ENCODE assay signal across 8 mouse cellular contexts in the genomic region with DNA sequence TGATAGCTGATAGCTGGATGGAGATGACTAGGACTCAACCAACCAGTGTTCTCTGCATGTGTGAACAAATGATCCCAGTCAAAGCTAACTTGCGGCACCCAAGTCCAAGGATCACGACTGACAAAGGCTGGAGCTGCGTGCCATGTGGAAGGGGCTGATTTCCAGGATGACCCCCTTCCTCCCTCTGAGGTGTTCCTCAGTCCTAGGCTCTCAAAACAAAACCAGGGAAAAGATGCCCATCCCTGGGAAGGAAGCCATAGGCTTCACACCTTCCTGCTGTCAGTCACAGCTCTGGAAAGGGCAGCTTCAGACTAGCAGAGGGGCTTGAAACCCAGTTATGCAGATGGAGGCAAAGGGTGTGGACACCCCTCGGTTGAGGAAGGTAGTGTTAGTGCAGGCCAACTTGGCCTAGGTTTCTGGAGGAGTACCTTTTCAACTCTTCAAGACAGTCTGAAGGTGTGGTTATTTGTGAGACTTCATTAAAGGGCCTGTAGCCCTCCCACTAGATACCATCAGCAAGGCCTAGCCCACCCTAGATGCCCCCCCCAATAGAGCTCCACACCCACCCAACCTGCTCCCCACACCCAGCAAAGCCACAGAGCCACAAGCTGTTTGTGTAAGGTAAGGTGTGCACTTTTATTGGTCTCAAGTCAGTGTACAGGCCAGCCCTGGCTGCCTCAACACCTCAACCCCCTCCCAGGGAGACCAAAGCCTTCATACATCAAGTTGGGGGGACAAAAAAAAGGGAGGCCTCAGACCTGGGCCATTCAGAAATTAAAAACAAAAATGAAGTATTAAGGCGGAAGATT. TPM values are rescaled to one million over a fixed set of nuclear protein-coding genes. Genes with fewer than 3 reads are reported as not detected.
DNase-seq lines count a peak whose midpoint lies in the region; ATAC-seq and TF ChIP-seq lines count a peak whose summit lies in the region.

No protein-coding gene starts in this region.

- no peak for ATAC-seq in kidney, embryonic 16.5 days (ENCODE audit: low FRiP score, low TSS enrichment)
- no peak for ATAC-seq in hindbrain, embryonic 12.5 days (ENCODE audit: low FRiP score)

- H3K9me3 ChIP-seq in kidney, embryonic 16.5 days (ENCODE audit: low read length) = no peaks in the 10 kb centered on the region
- no peaks in the 10 kb centered on the region for H3K9me3 ChIP-seq in hindbrain, embryonic 12.5 days (replicated peaks)

- peak overlapping the region; percentile 66 for H3K4me2 ChIP-seq in kidney, embryonic 16.5 days (replicated peaks; ENCODE audit: low read depth, low read length)
- peak overlapping the region; percentile 30 for H3K4me2 ChIP-seq in hindbrain, embryonic 12.5 days (replicated peaks)
- H3K4me2 ChIP-seq in myocyte (ENCODE audit: low read depth) = peak overlapping the region; percentile 79

- TF ChIP-seq POLR2A in bone marrow macrophage, adult 2 months (IDR thresholded peaks at IDR 0.05; ENCODE audit: borderline replicate concordance, low read depth, low read length) = no peak
- peak; percentile 73 for TF ChIP-seq POLR2A in myocyte (IDR thresholded peaks at IDR 0.05; ENCODE audit: insufficient read length, low read depth)

- H3K4me3 ChIP-seq in kidney, embryonic 16.5 days (ENCODE audit: low read length) = peak overlapping the region; percentile 17; the same call in 1 of the 2 replicates
- peak overlapping the region; percentile 25; the same call in 1 of the 2 replicates for H3K4me3 ChIP-seq in bone marrow macrophage, adult 2 months (ENCODE audit: insufficient read depth, low read length)
- H3K4me3 ChIP-seq in hindbrain, embryonic 12.5 days = no peak overlapping the region
- peak overlapping the region; percentile 97 for H3K4me3 ChIP-seq in myocyte

- no peaks in the 10 kb centered on the region for H3K27me3 ChIP-seq in kidney, embryonic 16.5 days (ENCODE audit: insufficient read depth, low read length)
- no peaks in the 10 kb centered on the region for H3K27me3 ChIP-seq in hindbrain, embryonic 12.5 days
- no peaks in the 10 kb centered on the region for H3K27me3 ChIP-seq in myocyte (ENCODE audit: control insufficient read depth, insufficient read depth, insufficient read length)

- TF ChIP-seq CTCF in bone marrow macrophage, adult 2 months (IDR thresholded peaks at IDR 0.05; ENCODE audit: low read depth, low read length) = no peak

- peak overlapping the region; percentile 44 for H3K27ac ChIP-seq in kidney, embryonic 16.5 days (ENCODE audit: low read length)
- H3K27ac ChIP-seq in bone marrow macrophage, adult 2 months (ENCODE audit: insufficient read depth, low read depth, low read length) = no peak overlapping the region
- peak overlapping the region; percentile 71 for H3K27ac ChIP-seq in hindbrain, embryonic 12.5 days

- H3K4me1 ChIP-seq in kidney, embryonic 16.5 days (ENCODE audit: insufficient read depth, low read length) = peaks cover 29% of the 10 kb centered on the region
- H3K4me1 ChIP-seq in bone marrow macrophage, adult 2 months (ENCODE audit: control insufficient read depth, insufficient read depth, low read length) = peaks cover 5% of the 10 kb centered on the region
- peaks cover 34% of the 10 kb centered on the region for H3K4me1 ChIP-seq in hindbrain, embryonic 12.5 days

- H3K36me3 ChIP-seq in kidney, embryonic 16.5 days (ENCODE audit: insufficient read depth, low read length) = peaks cover 47% of the 10 kb centered on the region
- peaks cover 62% of the 10 kb centered on the region for H3K36me3 ChIP-seq in hindbrain, embryonic 12.5 days
- peaks cover 46% of the 10 kb centered on the region for H3K36me3 ChIP-seq in myocyte (ENCODE audit: control insufficient read depth, insufficient read depth)

- H3K9ac ChIP-seq in kidney, embryonic 16.5 days (replicated peaks; ENCODE audit: low read length) = peak overlapping the region; percentile 8; the same call in 1 of the 2 replicates
- H3K9ac ChIP-seq in hindbrain, embryonic 12.5 days = peak overlapping the region; percentile 20

- no peak for DNase-seq in kidney, postnatal 10 days
- DNase-seq in testis, postnatal 10 days (ENCODE audit: low spot score) = no peak
- DNase-seq in spleen, adult 18-20 months = no peak
- no peak for DNase-seq in adrenal gland, postnatal 4 days (ENCODE audit: low spot score in 2 of 2)

- peaks cover 39% of the 10 kb centered on the region for H3K79me2 ChIP-seq in myocyte (ENCODE audit: control insufficient read depth, insufficient read depth)

- H3ac ChIP-seq in myocyte (ENCODE audit: control insufficient read depth, insufficient read length) = no peak overlapping the region

- WGBS in kidney, embryonic 16.5 days = 57% methylated on average over 5 of the region's 5 CpGs
- 67% methylated on average over 5 of the region's 5 CpGs for WGBS in hindbrain, embryonic 12.5 days

TF ChIP-seq in myocyte, 11 proteins besides CTCF, POLR2A, EP300 and RAD21:
- TF ChIP-seq E2F4 (IDR thresholded peaks at IDR 0.05; ENCODE audit: insufficient read depth) (no peak), POLR2AphosphoS2 (IDR thresholded peaks at IDR 0.05; ENCODE audit: insufficient read length, low read depth) (peak; percentile 92)

RNA-seq across cellular contexts. Expression of gene Actb, which starts 3.8 kb away (rescaled TPM):
- polyA plus RNA-seq in kidney, embryonic 16.5 days (2015; fragmentation: Nextera tagmentation; extraction: Ambion mirVana) = 12,646 and 13,929 TPM in 2 replicates
- 8,885 and 10,895 TPM in 2 replicates for polyA plus RNA-seq in bone marrow macrophage, adult 2 months (2012; ENCODE audit: insufficient read depth, insufficient read length, missing spikeins)
- 14,392 and 16,600 TPM in 2 replicates for polyA plus RNA-seq in hindbrain, embryonic 12.5 days (2016; fragmentation: Nextera tagmentation; extraction: Ambion mirVana)
- 2,198 TPM for polyA plus RNA-seq in myocyte (2012; fragmentation: generic; extraction: Trizol)
- 1,000 to 10,000 TPM; 3,089 to 3,273 TPM for total RNA-seq in adrenal gland, postnatal 4 days (2021)

RNA-seq across cellular contexts. Expression of gene Fbxl18, which starts 7.5 kb away (rescaled TPM):
- polyA plus RNA-seq in kidney, embryonic 16.5 days (2015; fragmentation: Nextera tagmentation; extraction: Ambion mirVana) = 14.0 and 17.2 TPM in 2 replicates
- polyA plus RNA-seq in bone marrow macrophage, adult 2 months (2012; ENCODE audit: insufficient read depth, insufficient read length, missing spikeins) = 9.0 and 12.5 TPM in 2 replicates
- polyA plus RNA-seq in hindbrain, embryonic 12.5 days (2016; fragmentation: Nextera tagmentation; extraction: Ambion mirVana) = 24.6 and 26.9 TPM in 2 replicates
- 7.6 TPM for polyA plus RNA-seq in myocyte (2012; fragmentation: generic; extraction: Trizol)
- 10 to 100 TPM; 18.3 to 20.9 TPM for total RNA-seq in adrenal gland, postnatal 4 days (2021)

RNA-seq across cellular contexts. Expression of gene Fscn1, which starts 57.4 kb away (rescaled TPM):
- polyA plus RNA-seq in kidney, embryonic 16.5 days (2015; fragmentation: Nextera tagmentation; extraction: Ambion mirVana) = 302 and 349 TPM in 2 replicates
- 2.4 and 3.2 TPM in 2 replicates for polyA plus RNA-seq in bone marrow macrophage, adult 2 months (2012; ENCODE audit: insufficient read depth, insufficient read length, missing spikeins)
- polyA plus RNA-seq in hindbrain, embryonic 12.5 days (2016; fragmentation: Nextera tagmentation; extraction: Ambion mirVana) = 699 and 764 TPM in 2 replicates
- polyA plus RNA-seq in myocyte (2012; fragmentation: generic; extraction: Trizol) = 180 TPM
- total RNA-seq in adrenal gland, postnatal 4 days (2021) = 100 to 1,000 TPM; 122 to 151 TPM

Comparison
In these comparisons a context has a peak if more than half of its experiments do, and no peak if none do; other contexts are left out.
1. RNA of gene Fscn1, which starts 57.4 kb away (polyA plus RNA-seq): 699 to 764 TPM in hindbrain, embryonic 12.5 days, 302 to 349 TPM in kidney, embryonic 16.5 days and 180 TPM in myocyte (single experiment); 2.4 to 3.2 TPM in bone marrow macrophage, adult 2 months; every median in the first group is over 10 times any median in the second.
2. Peak in every context shown above with its lines, with median percentiles within 50 percentile points of each other: H3K4me2 ChIP-seq.